Mouse (Mus musculus) hindbrain, embryonic 16.5 days (tissue): ENCODE measurements around the gene Arl4c. TPM values are rescaled to one million over a fixed set of nuclear protein-coding genes. Genes with fewer than 3 reads are reported as not detected.

Source experiments
- ATAC-seq: fragments of 200-750 bp; cut with Nextera tagmentation; 2 replicates; pipeline ENCODE4 v1.8.0; 2017; ENCODE audit warnings: moderate TSS enrichment, moderate library complexity
- H3K27ac ChIP-seq: fragments of 300-500 bp; sonication (generic); 2 replicates; pipeline ENCODE4 v1.5.1; 2014; ENCODE audit warnings: low read depth, mild to moderate bottlenecking, control low read depth, low read length, moderate library complexity
- H3K27me3 ChIP-seq: fragments of 300-500 bp; sonication (generic); replicated peaks from 2 replicates; pipeline ENCODE4 v1.6.1; 2014; ENCODE audit warnings: low read length; ENCODE audit not compliant: control insufficient read depth, insufficient read depth
- H3K36me3 ChIP-seq: fragments of 300-500 bp; sonication (generic); 2 replicates; pipeline ENCODE4 v1.6.1; 2014; ENCODE audit warnings: mild to moderate bottlenecking, low read length, moderate library complexity, mixed read lengths; ENCODE audit not compliant: control insufficient read depth, insufficient read depth
- H3K4me1 ChIP-seq: fragments of 300-500 bp; sonication (generic); 2 replicates; pipeline ENCODE4 v1.6.1; 2014; ENCODE audit warnings: low read depth, low read length; ENCODE audit not compliant: control insufficient read depth, insufficient read depth
- H3K4me2 ChIP-seq: fragments of 300-500 bp; sonication (generic); 2 replicates; pipeline ENCODE4 v1.6.1; 2014; ENCODE audit warnings: mild to moderate bottlenecking, low read length, control low read depth, moderate library complexity
- H3K4me3 ChIP-seq: fragments of 300-500 bp; sonication (generic); 2 replicates; pipeline ENCODE4 v1.5.1; 2014; ENCODE audit warnings: mild to moderate bottlenecking, low read length, control low read depth, moderate library complexity
- H3K9ac ChIP-seq: fragments of 300-500 bp; sonication (generic); 2 replicates; pipeline ENCODE4 v1.6.1; 2014; ENCODE audit warnings: low read depth, mild to moderate bottlenecking, control low read depth, low read length, moderate library complexity
- H3K9me3 ChIP-seq: fragments of 300-500 bp; sonication (generic); 2 replicates; pipeline ENCODE4 v1.6.1; 2014; ENCODE audit warnings: mild to moderate bottlenecking, low read length, moderate library complexity; ENCODE audit not compliant: control insufficient read depth
- WGBS: fragments of 180-500 bp; shearing (Covaris S2); extraction: QIAGEN DNeasy Blood & Tissue Kit; methylation state at CpG from one replicate; pipeline ENCODE4 v1.1.7; 2014; 5-methylcytosine and 5-hydroxymethylcytosine counted together
- polyA plus RNA-seq: library from polyadenylated mRNA; unstranded; fragments of >200 nt; fragmentation: Nextera tagmentation; extraction: Ambion mirVana; gene quantifications from 2 replicates; pipeline ENCODE4 v1.2.1, GENCODE M21; 2015

Gene Arl4c
- polyA plus RNA-seq, 1 experiment from 2014 or later = 37.7 TPM

DNA sequence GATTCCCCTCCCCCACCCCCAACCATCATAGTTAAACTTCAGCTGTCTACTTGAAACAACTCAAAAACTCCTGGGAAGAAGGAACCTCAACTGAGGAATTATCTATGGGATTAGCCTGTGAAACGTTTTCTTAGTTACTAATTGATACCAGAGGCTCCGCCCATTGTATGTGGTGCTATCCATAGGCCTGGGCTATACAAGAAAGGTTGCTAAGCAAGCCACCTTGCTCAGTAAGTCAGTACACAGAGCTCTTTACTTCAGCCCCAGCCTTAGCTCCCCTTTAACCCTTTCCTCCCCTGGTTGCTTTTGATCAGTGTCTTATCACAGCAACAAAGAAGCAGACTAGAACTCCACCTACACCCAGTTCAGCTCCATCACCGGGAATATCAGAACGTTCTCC is 31.2 kb downstream of the Arl4c start:
- no peak for ATAC-seq
- WGBS = 52% methylated on average over 4 of the region's 4 CpGs
- Histone ChIP-seq H3K27me3 (no peaks in the 10 kb centered on the region), H3K27ac (no peak overlapping the region), H3K4me2 (no peak overlapping the region), H3K36me3 (no peaks in the 10 kb centered on the region), H3K4me1 (peaks cover 10% of the 10 kb centered on the region), H3K9me3 (no peaks in the 10 kb centered on the region), H3K9ac (no peak overlapping the region), H3K4me3 (no peak overlapping the region)

DNA sequence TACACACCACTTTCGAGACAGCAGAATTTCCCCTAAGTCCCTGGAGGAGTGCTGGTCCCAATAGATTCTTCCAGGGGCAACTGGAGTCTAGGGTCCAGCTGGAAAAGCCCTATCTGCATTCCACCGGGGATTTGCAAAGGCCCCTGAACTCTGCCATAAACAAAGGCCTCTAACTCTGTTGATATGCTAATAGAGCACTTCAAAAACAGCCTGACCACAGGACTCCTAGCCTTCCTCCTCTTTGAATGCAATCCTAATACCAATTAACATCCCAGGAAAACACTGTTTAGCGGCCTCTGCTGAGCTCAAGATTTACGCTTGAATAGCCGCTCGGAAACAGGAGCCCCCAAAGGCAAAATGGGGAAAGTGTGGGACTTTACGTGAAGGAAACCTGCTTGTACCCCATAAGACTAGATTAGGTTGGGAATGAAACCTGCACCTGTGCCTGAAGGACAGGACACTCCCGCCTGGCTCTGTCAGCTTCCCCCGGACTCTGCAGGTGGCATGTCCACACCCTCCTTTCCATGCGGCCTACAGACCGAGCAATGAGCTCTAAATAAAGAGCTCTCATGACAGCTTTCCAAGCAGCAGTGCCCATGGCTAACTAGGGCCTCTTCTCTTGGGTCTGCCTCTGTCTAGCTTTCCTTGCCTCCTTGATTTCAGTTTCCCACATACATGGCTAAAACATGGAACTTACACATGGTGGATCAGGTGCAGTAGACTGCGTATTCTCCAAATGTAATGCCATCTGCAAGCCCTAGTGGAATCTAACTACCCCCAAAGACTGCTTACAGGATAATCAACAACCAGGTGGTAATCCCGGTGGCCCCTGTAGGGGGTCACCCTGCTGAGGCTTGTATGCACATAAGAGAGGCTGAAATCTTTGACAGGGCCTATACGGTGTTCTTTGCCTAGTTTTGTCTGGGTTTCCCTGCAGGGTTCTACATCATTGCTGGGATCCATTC is 32.9 kb downstream of the Arl4c start:
- Histone ChIP-seq H3K9ac (no peak overlapping the region), H3K4me1 (peaks cover 10% of the 10 kb centered on the region), H3K4me2 (no peak overlapping the region), H3K27ac (no peak overlapping the region; the same call in 1 of the 2 replicates), H3K9me3 (no peaks in the 10 kb centered on the region), H3K27me3 (no peaks in the 10 kb centered on the region), H3K36me3 (no peaks in the 10 kb centered on the region), H3K4me3 (no peak overlapping the region)
- ATAC-seq = peak; percentile 58; the same call in 1 of the 2 replicates
- WGBS = 16% methylated on average over 14 of the region's 14 CpGs

DNA sequence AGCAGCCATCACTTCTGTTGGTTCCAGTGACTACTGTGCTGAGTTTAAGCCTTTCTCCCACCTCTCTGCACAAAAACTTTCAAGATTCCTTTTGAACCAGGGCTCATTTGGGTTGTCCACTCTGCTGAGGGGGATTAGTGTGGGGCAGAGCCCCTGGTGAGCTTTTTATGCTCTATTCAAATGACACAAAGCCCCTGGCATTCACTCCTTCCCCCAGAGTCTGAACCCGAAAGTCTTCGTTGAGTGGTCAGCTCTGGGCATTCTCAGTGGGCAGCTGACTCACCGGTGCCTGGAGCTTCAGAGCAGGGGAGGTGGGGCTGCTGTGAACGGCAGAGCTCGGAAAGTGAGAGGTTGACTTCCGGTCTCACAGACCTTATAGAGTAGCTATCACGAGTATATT is 33.7 kb downstream of the Arl4c start:
- Histone ChIP-seq H3K4me1 (peaks cover 10% of the 10 kb centered on the region), H3K27ac (peak overlapping the region; percentile 3; the same call in 1 of the 2 replicates), H3K9ac (no peak overlapping the region), H3K4me2 (no peak overlapping the region), H3K9me3 (no peaks in the 10 kb centered on the region), H3K36me3 (no peaks in the 10 kb centered on the region), H3K27me3 (no peaks in the 10 kb centered on the region), H3K4me3 (no peak overlapping the region)
- ATAC-seq = peak; percentile 40; the same call in 1 of the 2 replicates
- 2% methylated on average over 7 of the region's 7 CpGs for WGBS

DNA sequence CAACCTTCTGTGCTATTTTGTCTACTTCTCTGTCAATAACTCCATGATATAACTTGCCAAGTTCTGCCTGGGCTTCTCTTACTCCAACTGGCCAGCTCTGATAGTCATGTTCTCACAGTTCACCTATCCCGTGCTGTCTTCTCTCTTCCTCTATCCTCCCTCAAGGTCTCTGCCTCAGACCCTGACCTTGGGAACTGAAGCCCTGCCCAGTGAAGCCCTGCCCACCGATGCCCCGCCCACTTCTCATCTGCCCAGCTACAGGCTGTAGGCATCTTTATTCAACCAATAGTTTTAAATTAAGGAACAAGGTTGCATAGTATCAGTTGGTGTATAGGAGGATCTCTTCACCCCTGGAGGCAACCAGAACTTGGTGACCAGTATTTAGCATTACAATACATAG is 37.4 kb downstream of the Arl4c start:
- no peak overlapping the region for H3K4me2 ChIP-seq
- 79% methylated on average over 3 of the region's 3 CpGs for WGBS
- H3K4me3 ChIP-seq = no peak overlapping the region
- ATAC-seq = no peak
- H3K27ac ChIP-seq = no peak overlapping the region
- no peaks in the 10 kb centered on the region for H3K36me3 ChIP-seq
- no peaks in the 10 kb centered on the region for H3K27me3 ChIP-seq
- H3K9me3 ChIP-seq = no peaks in the 10 kb centered on the region
- H3K9ac ChIP-seq = no peak overlapping the region
- peaks cover 10% of the 10 kb centered on the region for H3K4me1 ChIP-seq

DNA sequence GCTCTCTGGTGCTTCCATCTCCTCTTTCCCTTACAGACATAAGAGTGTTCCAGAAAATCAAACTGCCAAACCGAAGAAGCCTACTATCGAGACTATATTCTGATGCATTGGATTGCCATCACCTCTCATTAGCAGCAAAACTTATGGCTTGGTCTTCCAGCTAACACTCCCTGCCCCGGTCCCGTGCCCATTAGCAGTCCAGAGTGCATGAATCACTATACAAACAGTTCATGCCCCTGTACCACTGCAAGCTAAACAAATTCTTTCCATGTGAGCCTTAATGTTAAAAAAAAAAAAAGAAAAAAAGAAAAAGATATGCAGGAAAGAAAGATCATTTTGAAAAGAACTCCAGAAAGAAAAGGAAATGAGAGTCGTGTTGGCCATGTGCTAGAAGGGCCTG is 39.3 kb downstream of the Arl4c start:
- Histone ChIP-seq H3K4me3 (no peak overlapping the region), H3K27ac (no peak overlapping the region), H3K4me1 (peaks cover 2% of the 10 kb centered on the region; the same call in 1 of the 2 replicates), H3K9me3 (no peaks in the 10 kb centered on the region), H3K27me3 (no peaks in the 10 kb centered on the region), H3K9ac (no peak overlapping the region), H3K36me3 (no peaks in the 10 kb centered on the region), H3K4me2 (no peak overlapping the region)
- no peak for ATAC-seq
- 88% methylated on average over 5 of the region's 5 CpGs for WGBS

DNA sequence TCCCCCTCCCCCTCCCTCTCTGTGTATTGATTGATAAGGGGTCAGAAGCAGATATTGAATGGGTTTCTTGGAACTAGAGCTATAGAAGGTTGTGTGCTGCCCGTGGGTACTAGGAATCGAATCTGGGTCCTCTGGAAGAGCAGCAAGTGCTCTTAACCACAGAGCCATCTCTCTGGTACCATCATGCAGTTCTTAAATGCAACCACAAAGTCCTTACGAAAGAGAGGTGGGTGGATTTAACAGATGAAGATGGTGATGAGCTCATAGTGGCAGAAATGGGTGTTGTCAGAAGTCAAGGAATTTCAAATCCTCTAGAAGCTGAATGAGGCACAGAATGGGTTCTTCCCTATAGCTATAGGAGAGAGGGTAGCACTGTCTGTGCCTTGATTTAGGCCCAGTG is 40.8 kb downstream of the Arl4c start:
- H3K36me3 ChIP-seq = no peaks in the 10 kb centered on the region
- H3K4me3 ChIP-seq = no peak overlapping the region
- H3K4me1 ChIP-seq = peaks cover 2% of the 10 kb centered on the region; the same call in 1 of the 2 replicates
- 97% methylated on average over 3 of the region's 3 CpGs for WGBS
- no peaks in the 10 kb centered on the region for H3K9me3 ChIP-seq
- H3K9ac ChIP-seq = no peak overlapping the region
- H3K4me2 ChIP-seq = no peak overlapping the region
- no peak overlapping the region for H3K27ac ChIP-seq
- H3K27me3 ChIP-seq = no peaks in the 10 kb centered on the region
- no peak for ATAC-seq

DNA sequence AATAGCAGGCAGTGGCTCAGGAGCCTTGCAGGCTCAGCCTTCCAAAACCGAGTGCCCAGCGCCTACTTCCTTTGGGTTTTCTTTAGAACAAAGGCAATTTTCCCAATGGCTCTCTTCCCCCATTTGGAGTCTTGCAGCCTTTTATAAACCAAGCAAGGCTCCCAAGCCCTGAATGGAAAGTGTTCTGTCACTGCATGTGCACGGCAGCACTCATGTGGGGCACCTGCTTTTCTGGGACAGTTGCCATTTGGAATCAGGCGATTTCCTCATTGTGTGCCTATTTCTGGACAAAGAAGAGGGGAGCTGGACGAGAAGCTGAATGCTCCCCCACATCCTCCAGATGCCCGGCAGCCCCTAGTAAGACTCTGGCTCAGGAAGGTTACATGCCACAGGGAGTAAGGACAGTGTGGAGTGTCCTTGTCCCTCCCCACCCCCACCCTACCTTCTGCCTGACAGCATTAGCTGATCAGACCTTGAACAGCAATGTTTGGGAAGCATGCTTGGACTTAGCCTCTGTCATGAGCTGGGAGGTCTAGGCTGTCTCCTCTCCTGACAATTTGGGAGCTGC is 43.6 kb downstream of the Arl4c start:
- H3K4me1 ChIP-seq = peaks cover 2% of the 10 kb centered on the region; the same call in 1 of the 2 replicates
- no peak overlapping the region for H3K9ac ChIP-seq
- no peak overlapping the region for H3K4me3 ChIP-seq
- H3K36me3 ChIP-seq = no peaks in the 10 kb centered on the region
- H3K27me3 ChIP-seq = no peaks in the 10 kb centered on the region
- H3K9me3 ChIP-seq = no peaks in the 10 kb centered on the region
- no peak overlapping the region for H3K4me2 ChIP-seq
- no peak overlapping the region for H3K27ac ChIP-seq
- ATAC-seq = peak; percentile 54
- WGBS = 40% methylated on average over 6 of the region's 6 CpGs

DNA sequence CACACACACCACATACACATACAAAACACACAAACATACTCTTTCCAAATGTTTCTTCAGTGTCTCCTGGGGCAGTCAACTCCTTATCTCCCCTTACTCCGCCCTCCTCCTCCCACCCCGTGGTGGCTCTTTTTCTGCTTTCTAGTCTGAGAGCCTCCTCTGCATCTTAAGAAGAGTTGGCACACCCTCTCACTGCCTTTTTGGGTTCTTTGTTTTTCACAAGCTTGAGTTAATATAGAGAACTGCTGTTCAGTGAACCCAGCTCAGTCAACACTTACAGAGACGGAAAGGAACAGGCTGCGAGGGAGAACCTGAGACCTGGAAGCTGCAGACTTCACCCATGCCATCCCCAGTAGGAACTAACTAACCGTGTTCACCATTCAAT is 45.9 kb downstream of the Arl4c start:
- no peak for ATAC-seq

DNA sequence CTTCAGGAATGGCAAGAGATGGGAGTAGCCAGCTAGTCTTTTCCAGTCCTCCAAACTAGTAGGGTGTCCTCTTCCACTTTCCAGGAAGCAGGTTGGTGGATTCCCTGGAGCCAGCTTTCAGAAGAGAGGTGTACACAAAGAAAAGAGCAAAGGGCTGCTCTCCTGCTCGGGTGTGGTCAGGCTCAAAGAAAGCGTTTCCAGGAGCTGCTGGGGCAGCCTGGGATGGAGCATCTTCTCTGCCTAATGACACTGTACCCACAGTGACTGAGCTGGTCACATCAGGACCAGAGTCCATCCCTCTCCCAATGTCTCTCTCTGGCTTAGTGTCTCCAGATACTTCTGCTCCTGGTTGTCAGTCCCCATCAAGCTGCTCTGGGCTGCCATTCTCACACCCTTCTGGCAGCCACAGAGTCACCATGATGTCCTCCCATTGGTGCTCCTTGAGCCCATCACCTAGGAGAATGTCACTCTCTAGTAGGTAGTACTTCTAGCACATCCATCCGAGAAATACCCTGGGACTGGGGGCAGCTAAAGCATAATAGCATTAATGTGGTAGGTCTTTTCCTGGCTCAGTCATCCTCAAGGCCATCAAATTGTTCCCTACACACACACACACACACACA is 46.4 kb downstream of the Arl4c start:
- Histone ChIP-seq H3K4me2 (no peak overlapping the region), H3K36me3 (no peaks in the 10 kb centered on the region), H3K9me3 (no peaks in the 10 kb centered on the region), H3K27ac (no peak overlapping the region), H3K4me3 (no peak overlapping the region), H3K4me1 (peaks cover 2% of the 10 kb centered on the region; the same call in 1 of the 2 replicates), H3K27me3 (no peaks in the 10 kb centered on the region), H3K9ac (no peak overlapping the region)
- WGBS = 85% methylated on average over 3 of the region's 3 CpGs
- ATAC-seq = no peak

More for the DNA sequence above, 45.9 kb downstream of the Arl4c start:
- Histone ChIP-seq H3K9me3 (no peaks in the 10 kb centered on the region), H3K4me3 (no peak overlapping the region), H3K36me3 (no peaks in the 10 kb centered on the region), H3K4me1 (peaks cover 2% of the 10 kb centered on the region; the same call in 1 of the 2 replicates), H3K27me3 (no peaks in the 10 kb centered on the region), H3K9ac (no peak overlapping the region), H3K4me2 (no peak overlapping the region), H3K27ac (no peak overlapping the region)
- 81% methylated on average over 5 of the region's 5 CpGs for WGBS
